8 mouse cellular contexts compared by ENCODE assay signal in the genomic region with DNA sequence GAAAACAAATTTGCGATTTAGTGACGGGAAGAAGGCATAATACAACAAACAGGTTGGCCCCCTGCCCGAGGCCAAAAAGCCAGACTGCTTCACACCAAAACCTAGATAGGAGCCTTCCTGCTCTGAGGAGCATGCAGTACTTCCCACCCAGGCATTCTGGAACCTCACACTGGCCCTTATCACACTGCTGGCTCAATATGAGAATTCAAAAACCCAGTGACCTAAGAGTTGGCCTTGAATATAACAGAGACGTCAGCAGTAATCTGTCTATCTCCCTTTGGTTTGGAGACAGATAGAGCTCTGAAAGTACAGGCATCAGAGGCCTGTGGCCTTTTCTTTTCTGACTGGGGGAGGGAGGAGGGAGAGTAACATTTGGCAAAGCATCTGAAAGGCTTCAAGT.
DNase-seq lines count a peak whose midpoint lies in the region; ATAC-seq and TF ChIP-seq lines count a peak whose summit lies in the region.

No protein-coding gene starts in this region.

- H3K27me3 ChIP-seq in intestine, embryonic 16.5 days (replicated peaks; ENCODE audit: control insufficient read depth, insufficient read depth, low read length) = no peaks in the 10 kb centered on the region
- no peaks in the 10 kb centered on the region for H3K27me3 ChIP-seq in intestine, postnatal 0 days (replicated peaks; ENCODE audit: control insufficient read depth, insufficient read depth, low read length)
- no peaks in the 10 kb centered on the region for H3K27me3 ChIP-seq in heart, embryonic 14.5 days (ENCODE audit: control insufficient read depth, insufficient read depth, low read length)

- 55% methylated on average over 4 of the region's 4 CpGs for WGBS in intestine, embryonic 16.5 days
- 49% methylated on average over 4 of the region's 4 CpGs for WGBS in intestine, postnatal 0 days
- WGBS in heart, embryonic 14.5 days = 8% methylated on average over 4 of the region's 4 CpGs

- H3K9ac ChIP-seq in intestine, embryonic 16.5 days (ENCODE audit: low read depth, low read length) = no peak overlapping the region
- no peak overlapping the region for H3K9ac ChIP-seq in intestine, postnatal 0 days (ENCODE audit: low read depth, low read length)
- H3K9ac ChIP-seq in heart, embryonic 14.5 days (ENCODE audit: low read length) = no peak overlapping the region

- peaks cover 46% of the 10 kb centered on the region for H3K4me1 ChIP-seq in intestine, embryonic 16.5 days (ENCODE audit: control insufficient read depth, insufficient read depth, low read length)
- peaks cover 14% of the 10 kb centered on the region for H3K4me1 ChIP-seq in intestine, postnatal 0 days (replicated peaks; ENCODE audit: control insufficient read depth, insufficient read depth, low read length)
- H3K4me1 ChIP-seq in heart, embryonic 14.5 days (ENCODE audit: control insufficient read depth in 2 of 2, insufficient read depth in 2 of 2, low read length in 2 of 2) = peaks cover 59 to 81% of the 10 kb centered on the region in 2 experiments

- H3K9me3 ChIP-seq in intestine, embryonic 16.5 days (ENCODE audit: control insufficient read depth, low read length) = no peaks in the 10 kb centered on the region
- no peaks in the 10 kb centered on the region for H3K9me3 ChIP-seq in intestine, postnatal 0 days (ENCODE audit: control insufficient read depth)
- H3K9me3 ChIP-seq in heart, embryonic 14.5 days (ENCODE audit: control insufficient read depth, low read length) = no peaks in the 10 kb centered on the region

- ATAC-seq in intestine, embryonic 16.5 days = no peak
- ATAC-seq in intestine, postnatal 0 days = no peak
- ATAC-seq in heart, embryonic 14.5 days (ENCODE audit: insufficient number of reproducible peaks, insufficient read depth, low FRiP score, low read depth) = peak; percentile 70

- H3K4me2 ChIP-seq in intestine, embryonic 16.5 days (ENCODE audit: low read depth, low read length) = no peak overlapping the region
- H3K4me2 ChIP-seq in intestine, postnatal 0 days (replicated peaks; ENCODE audit: low read depth) = no peak overlapping the region
- no peak overlapping the region for H3K4me2 ChIP-seq in heart, embryonic 14.5 days (ENCODE audit: low read length)

- peak; percentile 52 for DNase-seq in adrenal gland, postnatal 25 days
- peak; percentile 34 for DNase-seq in lung, postnatal 10 days
- no peak for DNase-seq in frontal cortex, postnatal 36 days (ENCODE audit: low spot score in 2 of 2)
- no peak for DNase-seq in right cerebral cortex, postnatal 14 days
- DNase-seq in spleen, postnatal 14 days (ENCODE audit: low spot score in 2 of 2) = no peak

- peak overlapping the region; percentile 80; the same call in 1 of the 2 replicates for H3K27ac ChIP-seq in intestine, embryonic 16.5 days (ENCODE audit: low read length)
- H3K27ac ChIP-seq in intestine, postnatal 0 days (ENCODE audit: low read depth, low read length) = no peak overlapping the region
- peak overlapping the region; percentile 89 to 94 for H3K27ac ChIP-seq in heart, embryonic 14.5 days (replicated peaks in 1 of 2; ENCODE audit: control insufficient read depth in 1 of 2, insufficient read depth in 1 of 2, low read depth in 2 of 2, low read length in 2 of 2)

- TF ChIP-seq CTCF in intestine, postnatal 0 days (IDR thresholded peaks at IDR 0.05; ENCODE audit: low read depth) = no peak

- H3K36me3 ChIP-seq in intestine, embryonic 16.5 days (ENCODE audit: control insufficient read depth, insufficient read depth, low read length) = no peaks in the 10 kb centered on the region
- H3K36me3 ChIP-seq in intestine, postnatal 0 days (ENCODE audit: control insufficient read depth, insufficient read depth) = no peaks in the 10 kb centered on the region
- H3K36me3 ChIP-seq in heart, embryonic 14.5 days (ENCODE audit: control insufficient read depth, insufficient read depth, low read length) = no peaks in the 10 kb centered on the region

- no peak overlapping the region for H3K4me3 ChIP-seq in intestine, embryonic 16.5 days (ENCODE audit: low read length)
- no peak overlapping the region for H3K4me3 ChIP-seq in intestine, postnatal 0 days (ENCODE audit: low read depth, low read length)
- H3K4me3 ChIP-seq in heart, embryonic 14.5 days (ENCODE audit: control insufficient read depth in 1 of 2, insufficient read depth in 1 of 2, low read depth in 1 of 2, low read length in 2 of 2) = no peak overlapping the region

Comparison
In these comparisons a context has a peak if more than half of its experiments do, and no peak if none do; other contexts are left out.
1. DNase-seq: peak in adrenal gland, postnatal 25 days (single experiment) and lung, postnatal 10 days (single experiment); none in frontal cortex, postnatal 36 days (0 of 2), right cerebral cortex, postnatal 14 days (single experiment) and spleen, postnatal 14 days (0 of 2).